Mouse (Mus musculus): Measurements from ENCODE around the gene Wfikkn2. TPM values are rescaled to one million over a fixed set of nuclear protein-coding genes. Genes with fewer than 3 reads are reported as not detected.

The Wfikkn2 gene
- 0.17 TPM for polyA plus RNA-seq (2017; shearing (Covaris generic))

DNA sequence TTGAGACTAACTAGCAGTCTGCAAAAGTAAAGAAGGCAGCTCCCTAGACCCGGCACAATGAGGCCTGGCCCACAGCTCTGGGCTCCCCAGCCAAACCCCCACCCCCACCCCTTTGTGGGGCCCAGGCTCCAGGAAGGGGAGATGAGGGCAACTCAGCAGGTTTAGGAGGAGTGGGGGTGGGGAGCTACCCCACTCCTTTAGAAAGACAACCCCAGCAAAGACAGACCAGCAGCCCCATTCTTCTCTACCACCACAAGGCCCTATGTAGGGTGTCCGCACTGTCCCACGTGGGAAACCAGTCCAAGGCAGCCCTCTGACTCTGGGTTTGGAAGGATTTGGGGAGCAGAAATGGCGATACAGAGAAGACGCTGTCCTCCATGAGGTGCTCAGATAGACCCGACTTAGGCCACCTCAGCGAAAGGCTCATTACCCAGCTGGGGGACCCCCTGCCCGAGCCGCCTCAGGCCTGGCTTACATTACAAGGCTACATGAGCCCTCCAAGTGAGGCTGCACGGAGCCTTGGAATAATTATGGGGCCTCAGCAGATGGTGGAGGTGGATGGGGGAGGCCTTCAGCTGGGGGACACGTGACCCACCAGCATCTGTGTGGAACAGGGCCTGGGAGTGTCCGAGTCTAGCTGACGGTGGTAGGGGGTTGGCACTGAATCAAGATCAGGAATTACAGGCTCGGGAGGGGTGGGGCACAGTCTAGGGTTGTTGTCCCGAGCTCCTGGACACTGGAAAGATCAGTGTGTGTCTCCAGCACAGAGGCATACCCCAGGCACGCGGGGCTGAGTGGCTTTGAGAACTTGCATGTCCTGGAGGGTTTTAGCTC, at the start of gene Wfikkn2:
TSS of gene Wfikkn2 (minus strand) at position 51 of the 834 bp plus-strand sequence.

DNA sequence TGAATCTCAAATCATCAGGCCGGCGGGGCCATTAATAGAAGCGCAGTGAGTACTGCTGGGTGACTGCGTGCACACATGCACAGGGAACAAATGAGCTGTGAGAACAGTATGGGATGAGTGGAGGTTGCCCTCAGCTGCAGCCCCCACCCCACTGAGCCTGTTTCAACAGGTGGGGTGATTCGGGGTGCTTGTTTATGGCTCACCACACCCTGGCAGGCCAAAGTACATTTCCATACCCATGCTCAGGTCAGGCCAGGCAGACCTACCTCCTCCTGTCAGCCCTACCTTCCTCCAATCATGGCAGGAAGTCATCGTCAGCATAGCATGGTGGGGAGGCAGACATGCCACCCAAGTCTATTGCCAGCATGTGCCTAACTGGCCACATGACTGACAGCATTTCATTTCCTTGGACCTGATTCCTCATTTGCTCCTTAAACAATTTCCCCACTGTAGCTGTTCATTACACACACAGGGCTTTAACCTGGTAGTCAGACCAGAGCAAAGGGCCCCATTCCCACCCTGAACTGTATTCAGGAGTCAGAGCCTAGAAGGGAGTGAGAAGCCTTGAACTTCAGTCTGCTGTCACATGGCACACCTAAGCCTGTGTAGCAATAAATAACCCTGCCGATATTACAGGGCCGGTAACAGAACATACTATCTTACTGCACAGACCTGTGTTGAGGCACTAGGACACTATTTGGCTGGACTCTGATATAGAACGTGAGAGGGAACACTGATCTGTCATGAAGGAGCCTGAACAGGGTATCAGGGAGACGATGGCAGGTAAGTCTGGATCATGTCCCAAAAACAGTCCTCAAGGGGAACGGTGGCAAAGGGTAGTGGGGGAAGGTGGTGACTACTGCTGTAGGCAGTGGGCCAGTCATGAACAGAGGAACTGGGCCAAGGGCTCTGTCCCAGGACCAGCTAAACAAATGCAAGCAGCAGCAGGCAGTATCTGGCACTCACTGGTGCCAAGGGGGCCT, 35.7 kb upstream of the Wfikkn2 start, which contains the start of gene Gm21885:
TSS of gene Gm21885 (plus strand) at position 675 of the 983 bp plus-strand sequence.

DNA sequence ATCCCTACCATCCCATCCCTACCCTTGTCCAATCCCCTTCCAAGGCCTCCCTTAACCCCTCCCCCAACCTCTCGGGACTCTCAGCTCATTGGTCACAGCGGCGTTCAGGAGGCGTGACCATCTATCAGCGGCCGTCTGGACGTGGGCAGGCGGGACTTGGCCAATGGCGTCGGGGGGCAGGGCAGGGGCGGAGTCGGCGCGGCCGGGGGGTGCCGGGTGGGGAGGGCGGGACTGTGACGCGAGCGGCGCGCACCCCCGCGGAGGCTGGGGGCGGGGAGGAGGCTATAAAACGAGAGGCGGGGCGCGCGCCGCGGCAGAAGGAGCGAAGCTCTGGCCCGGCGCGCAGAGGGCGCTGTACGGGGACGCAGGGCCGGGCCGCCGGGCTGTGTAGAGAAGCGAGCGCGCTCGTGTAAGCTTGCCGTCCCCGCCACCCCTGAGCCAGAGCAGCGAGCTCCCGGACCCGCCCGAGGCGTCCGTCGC, 34.6 kb downstream of the Wfikkn2 start, which contains the start of gene Tob1:
TSS of gene Tob1 (plus strand) at position 331 of the 480 bp plus-strand sequence.

Other genes starting within 250 kb of the Wfikkn2 start
- gene Spag9, start 249.9 kb downstream of the Wfikkn2 start, polyA plus RNA-seq (2017; shearing (Covaris generic)) = 53.2 TPM
- gene Tob1, start 34.6 kb downstream of the Wfikkn2 start, polyA plus RNA-seq (2017; shearing (Covaris generic)) = 44.4 TPM
- 0.97 TPM for gene Gm21885, start 35.9 kb upstream of the Wfikkn2 start, polyA plus RNA-seq (2017; shearing (Covaris generic))
- 90.1 TPM for gene Luc7l3, start 76.0 kb upstream of the Wfikkn2 start, polyA plus RNA-seq (2017; shearing (Covaris generic))
- gene Ankrd40, start 82.0 kb upstream of the Wfikkn2 start, polyA plus RNA-seq (2017; shearing (Covaris generic)) = 47.6 TPM
- 2.6 TPM for gene Abcc3, start 147.0 kb upstream of the Wfikkn2 start, polyA plus RNA-seq (2017; shearing (Covaris generic))
- gene Cacna1g, start 228.2 kb upstream of the Wfikkn2 start, polyA plus RNA-seq (2017; shearing (Covaris generic)) = not detected
- not detected for gene Spata20, start 240.2 kb upstream of the Wfikkn2 start, polyA plus RNA-seq (2017; shearing (Covaris generic))